Mouse (Mus musculus) heart, embryonic 13.5 days (tissue): ENCODE data around the gene Cdh23. TPM values are rescaled to one million over a fixed set of nuclear protein-coding genes. Genes with fewer than 3 reads are reported as not detected.

Experiments used
- ATAC-seq: fragments of 200-750 bp; cut with Nextera tagmentation; 2 replicates; pipeline ENCODE4 v1.8.0; 2017; ENCODE audit warnings: moderate TSS enrichment; ENCODE audit not compliant: insufficient number of reproducible peaks, low FRiP score, low TSS enrichment; ENCODE audit errors: extremely low read depth
- H3K27ac ChIP-seq: fragments of 300-500 bp; sonication (generic); replicated peaks from 2 replicates; pipeline ENCODE4 v1.5.1; 2015; ENCODE audit warnings: moderate library complexity, mild to moderate bottlenecking, inconsistent platforms
- H3K27me3 ChIP-seq: fragments of 300-500 bp; sonication (generic); replicated peaks from 2 replicates; pipeline ENCODE4 v1.6.1; 2015; ENCODE audit warnings: mild to moderate bottlenecking, inconsistent platforms
- H3K36me3 ChIP-seq: fragments of 300-500 bp; sonication (generic); 2 replicates; pipeline ENCODE4 v1.6.1; 2015; ENCODE audit warnings: mild to moderate bottlenecking, inconsistent platforms
- H3K4me1 ChIP-seq: fragments of 300-500 bp; sonication (generic); 2 replicates; pipeline ENCODE4 v1.6.1; 2015; ENCODE audit warnings: inconsistent platforms
- H3K4me2 ChIP-seq: fragments of 300-500 bp; sonication (generic); 2 replicates; pipeline ENCODE4 v1.6.1; 2015; ENCODE audit warnings: inconsistent platforms, mild to moderate bottlenecking, moderate library complexity
- H3K4me3 ChIP-seq: fragments of 300-500 bp; sonication (generic); 2 replicates; pipeline ENCODE4 v1.5.1; 2015; ENCODE audit warnings: moderate library complexity, mild to moderate bottlenecking, inconsistent platforms
- H3K9ac ChIP-seq: fragments of 300-500 bp; sonication (generic); 2 replicates; pipeline ENCODE4 v1.6.1; 2015; ENCODE audit warnings: inconsistent platforms, mild to moderate bottlenecking, moderate library complexity
- H3K9me3 ChIP-seq: fragments of 300-500 bp; sonication (generic); 2 replicates; pipeline ENCODE4 v1.6.1; 2016; ENCODE audit warnings: inconsistent platforms
- WGBS: fragments of 180-500 bp; shearing (Covaris S2); methylation state at CpG from one replicate; pipeline ENCODE4 v1.1.7; 2015; ENCODE audit warnings: mixed read lengths; 5-methylcytosine and 5-hydroxymethylcytosine counted together
- polyA plus RNA-seq: library from polyadenylated mRNA; unstranded; fragments of >200 nt; fragmentation: Nextera tagmentation; extraction: Ambion mirVana; gene quantifications from 2 replicates; pipeline ENCODE4 v1.2.1, GENCODE M21; 2015

Gene Cdh23
- polyA plus RNA-seq, 1 experiment from 2014 or later, result 0.27 TPM

GRCm38 (mm10) chr10:60310629-60311028, 385.7 kb downstream of the Cdh23 start:
- ATAC-seq, result no peak
- Histone ChIP-seq H3K9me3 (no peaks in the 10 kb centered on the region), H3K27ac (no peak overlapping the region), H3K27me3 (no peaks in the 10 kb centered on the region), H3K4me2 (no peak overlapping the region), H3K36me3 (no peaks in the 10 kb centered on the region), H3K4me1 (no peaks in the 10 kb centered on the region), H3K9ac (no peak overlapping the region), H3K4me3 (no peak overlapping the region)
- 82% methylated on average over 13 of the region's 13 CpGs for WGBS

GRCm38 (mm10) chr10:60304854-60305628, 391.2 kb downstream of the Cdh23 start:
- peaks cover 37% of the 10 kb centered on the region for H3K36me3 ChIP-seq
- no peak overlapping the region for H3K27ac ChIP-seq
- 56% methylated on average over 15 of the region's 15 CpGs for WGBS
- no peak for ATAC-seq
- no peak overlapping the region for H3K9ac ChIP-seq
- no peak overlapping the region for H3K4me2 ChIP-seq
- H3K4me1 ChIP-seq, result no peaks in the 10 kb centered on the region; the same call in 1 of the 2 replicates
- no peaks in the 10 kb centered on the region for H3K27me3 ChIP-seq
- H3K9me3 ChIP-seq, result no peaks in the 10 kb centered on the region
- H3K4me3 ChIP-seq, result no peak overlapping the region

GRCm38 (mm10) chr10:60303419-60303818, 392.9 kb downstream of the Cdh23 start:
- peaks cover 53% of the 10 kb centered on the region for H3K36me3 ChIP-seq
- no peaks in the 10 kb centered on the region; the same call in 1 of the 2 replicates for H3K4me1 ChIP-seq
- WGBS, result 79% methylated on average over 17 of the region's 17 CpGs

GRCm38 (mm10) chr10:60299636-60300035, 396.7 kb downstream of the Cdh23 start:
- Histone ChIP-seq H3K27me3 (no peaks in the 10 kb centered on the region), H3K4me2 (no peak overlapping the region), H3K4me3 (no peak overlapping the region), H3K27ac (no peak overlapping the region), H3K36me3 (peaks cover 85% of the 10 kb centered on the region), H3K4me1 (peaks cover 7% of the 10 kb centered on the region), H3K9ac (no peak overlapping the region), H3K9me3 (no peaks in the 10 kb centered on the region)
- WGBS, result 88% methylated on average over 12 of the region's 12 CpGs
- no peak for ATAC-seq

More at GRCm38 (mm10) chr10:60303419-60303818, 392.9 kb downstream of the Cdh23 start:
- Histone ChIP-seq H3K9ac (no peak overlapping the region), H3K27ac (no peak overlapping the region), H3K4me3 (no peak overlapping the region), H3K9me3 (no peaks in the 10 kb centered on the region), H3K27me3 (no peaks in the 10 kb centered on the region), H3K4me2 (no peak overlapping the region)
- ATAC-seq, result no peak

GRCm38 (mm10) chr10:60296027-60296426, 400.3 kb downstream of the Cdh23 start:
- H3K9me3 ChIP-seq, result no peaks in the 10 kb centered on the region
- H3K9ac ChIP-seq, result no peak overlapping the region
- ATAC-seq, result no peak
- H3K4me1 ChIP-seq, result peaks cover 20% of the 10 kb centered on the region
- H3K4me3 ChIP-seq, result no peak overlapping the region
- no peak overlapping the region for H3K4me2 ChIP-seq
- no peaks in the 10 kb centered on the region for H3K27me3 ChIP-seq
- 83% methylated on average over 9 of the region's 9 CpGs for WGBS
- H3K27ac ChIP-seq, result no peak overlapping the region
- H3K36me3 ChIP-seq, result peaks cover 93% of the 10 kb centered on the region

- Histone ChIP-seq H3K27ac (no peak overlapping the region), H3K4me2 (no peak overlapping the region), H3K4me1 (peaks cover 27% of the 10 kb centered on the region), H3K4me3 (no peak overlapping the region), H3K9ac (no peak overlapping the region), H3K36me3 (peaks cover 86% of the 10 kb centered on the region), H3K9me3 (no peaks in the 10 kb centered on the region), H3K27me3 (no peaks in the 10 kb centered on the region)
- WGBS, result 63% methylated on average over 3 of the region's 3 CpGs
- no peak for ATAC-seq
These were observed 400.9 kb downstream of the Cdh23 start for GRCm38 (mm10) chr10:60295356-60295755.

- Histone ChIP-seq H3K4me3 (no peak overlapping the region), H3K4me1 (peaks cover 34% of the 10 kb centered on the region), H3K27ac (no peak overlapping the region), H3K27me3 (no peaks in the 10 kb centered on the region), H3K9me3 (no peaks in the 10 kb centered on the region), H3K9ac (no peak overlapping the region), H3K4me2 (no peak overlapping the region), H3K36me3 (peaks cover 79% of the 10 kb centered on the region)
- 81% methylated on average over 7 of the region's 7 CpGs for WGBS
- ATAC-seq, result no peak
These were observed 401.7 kb downstream of the Cdh23 start for GRCm38 (mm10) chr10:60294621-60295020.

GRCm38 (mm10) chr10:60292209-60292608, 404.1 kb downstream of the Cdh23 start:
- no peak overlapping the region for H3K4me2 ChIP-seq
- no peak overlapping the region for H3K9ac ChIP-seq
- 59% methylated on average over 8 of the region's 8 CpGs for WGBS
- no peaks in the 10 kb centered on the region for H3K9me3 ChIP-seq
- H3K27me3 ChIP-seq, result no peaks in the 10 kb centered on the region
- no peak for ATAC-seq
- H3K4me3 ChIP-seq, result no peak overlapping the region
- no peak overlapping the region for H3K27ac ChIP-seq
- H3K36me3 ChIP-seq, result peaks cover 58% of the 10 kb centered on the region
- peaks cover 50% of the 10 kb centered on the region for H3K4me1 ChIP-seq

GRCm38 (mm10) chr10:60290739-60291110, 405.6 kb downstream of the Cdh23 start:
- no peak for ATAC-seq
- Histone ChIP-seq H3K4me3 (no peak overlapping the region), H3K9ac (no peak overlapping the region), H3K9me3 (no peaks in the 10 kb centered on the region), H3K27ac (no peak overlapping the region), H3K36me3 (peaks cover 51% of the 10 kb centered on the region), H3K27me3 (no peaks in the 10 kb centered on the region), H3K4me1 (peaks cover 55% of the 10 kb centered on the region), H3K4me2 (no peak overlapping the region)
- 66% methylated on average over 8 of the region's 8 CpGs for WGBS

- Histone ChIP-seq H3K27ac (no peak overlapping the region), H3K9me3 (no peaks in the 10 kb centered on the region), H3K4me2 (peak overlapping the region; percentile 14; the same call in 1 of the 2 replicates), H3K4me1 (peaks cover 61% of the 10 kb centered on the region), H3K36me3 (peaks cover 46% of the 10 kb centered on the region), H3K9ac (no peak overlapping the region; the same call in 1 of the 2 replicates), H3K27me3 (no peaks in the 10 kb centered on the region), H3K4me3 (no peak overlapping the region)
- no peak for ATAC-seq
- WGBS, result 34% methylated on average over 7 of the region's 7 CpGs
These were observed 406.1 kb downstream of the Cdh23 start for GRCm38 (mm10) chr10:60290026-60290738.

GRCm38 (mm10) chr10:60289216-60289615, 407.1 kb downstream of the Cdh23 start:
- 61% methylated on average over 8 of the region's 8 CpGs for WGBS
- Histone ChIP-seq H3K27me3 (no peaks in the 10 kb centered on the region), H3K4me2 (no peak overlapping the region), H3K4me3 (no peak overlapping the region), H3K36me3 (peaks cover 36% of the 10 kb centered on the region), H3K9ac (no peak overlapping the region; the same call in 1 of the 2 replicates), H3K9me3 (no peaks in the 10 kb centered on the region), H3K4me1 (peaks cover 70% of the 10 kb centered on the region), H3K27ac (0 out of 2 replicates have a peak overlapping the region, but pooled peaks have one; percentile 8)
- ATAC-seq, result no peak
